Mouse (Mus musculus): ENCODE measurements at regions not wholly inside any gene's neighbourhood (a gene's known extent, or its start where the extent isn't known, plus 50 kb on each side); places are given as distances from the start of the nearest gene placed in this dataset.
A peak's percentile ranks its signal among the peaks of the same experiment; 100 is the strongest.

DNA sequence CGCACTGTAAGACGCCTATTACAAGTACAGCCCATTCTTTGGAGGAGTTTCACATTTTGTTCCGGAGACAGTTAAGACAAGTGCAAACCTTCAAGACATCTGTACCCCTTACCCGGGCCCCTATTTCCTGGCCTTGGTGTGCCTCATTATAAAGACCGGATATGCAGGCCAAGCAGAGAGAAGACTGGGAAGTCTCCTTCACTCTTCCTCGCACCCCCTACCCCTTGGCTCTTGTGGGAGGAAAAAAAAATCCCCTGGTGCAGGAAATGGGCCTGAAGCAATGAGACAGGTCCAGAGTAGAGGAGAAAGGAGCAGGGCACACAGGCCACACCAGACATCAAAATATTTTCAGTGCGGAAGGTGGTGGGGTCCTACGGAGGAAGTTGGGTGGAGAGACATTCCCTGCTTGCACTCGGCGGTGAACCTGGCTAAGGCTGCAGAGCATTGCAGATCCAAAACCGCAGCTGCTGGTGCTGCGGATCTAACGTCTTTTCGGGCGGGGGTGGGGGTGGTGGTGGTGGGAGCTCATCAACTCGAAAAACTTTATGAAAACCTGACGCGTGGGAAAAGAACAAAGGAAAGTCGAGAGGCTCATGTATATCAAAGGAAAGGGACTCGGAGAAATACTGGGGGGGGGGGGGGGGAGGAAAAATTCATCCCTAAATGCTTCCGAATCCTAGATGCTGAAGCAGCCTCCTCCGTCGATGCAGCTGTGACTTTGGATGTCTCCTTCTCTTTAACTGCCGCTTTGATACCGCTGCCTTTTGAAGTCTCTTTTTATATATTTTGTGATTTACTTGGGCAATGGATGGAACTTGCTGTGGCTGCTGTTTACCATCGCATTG lies 72.6 kb downstream of the S1pr1 start:
- no peak for TF ChIP-seq CHD2 (IDR thresholded peaks at IDR 0.05; ENCODE audit: low read depth, low read length)
- no peak for TF ChIP-seq HCFC1 (IDR thresholded peaks at IDR 0.05; ENCODE audit: borderline replicate concordance, insufficient read depth, low read length)
- TF ChIP-seq MAFK (IDR thresholded peaks at IDR 0.05; ENCODE audit: insufficient read depth, low read depth, low read length): no peak
- TF ChIP-seq ZC3H11A (IDR thresholded peaks at IDR 0.05; ENCODE audit: borderline replicate concordance, low read depth, low read length): no peak
- TF ChIP-seq ZNF384 (IDR thresholded peaks at IDR 0.05; ENCODE audit: low read depth, low read length): 0 out of 2 replicates have a peak, but pooled peaks have one; percentile 15
